Mouse (Mus musculus) kidney, embryonic 14.5 days (tissue): ENCODE results near the gene Gm30083. TPM values are rescaled to one million over a fixed set of nuclear protein-coding genes. Genes with fewer than 3 reads are reported as not detected.

Experiments used
- ATAC-seq: fragments of 200-750 bp; cut with Nextera tagmentation; 2 replicates; pipeline ENCODE4 v1.8.0; 2017; ENCODE audit warnings: moderate number of reproducible peaks, mild to moderate bottlenecking, moderate TSS enrichment, moderate library complexity; ENCODE audit not compliant: low FRiP score, low TSS enrichment
- H3K27ac ChIP-seq: fragments of 300-500 bp; sonication (generic); 2 replicates; pipeline ENCODE4 v1.5.1; 2014; ENCODE audit warnings: low read depth, mild to moderate bottlenecking, low read length, moderate library complexity, mixed read lengths
- H3K27me3 ChIP-seq: fragments of 300-500 bp; sonication (generic); 2 replicates; pipeline ENCODE4 v1.6.1; 2014; ENCODE audit warnings: mild to moderate bottlenecking, low read length; ENCODE audit not compliant: control insufficient read depth, insufficient read depth
- H3K36me3 ChIP-seq: fragments of 300-500 bp; sonication (generic); 2 replicates; pipeline ENCODE4 v1.6.1; 2014; ENCODE audit warnings: low read length, mixed read lengths; ENCODE audit not compliant: control insufficient read depth, insufficient read depth
- H3K4me1 ChIP-seq: fragments of 300-500 bp; sonication (generic); 2 replicates; pipeline ENCODE4 v1.6.1; 2014; ENCODE audit warnings: low read length, mixed read lengths; ENCODE audit not compliant: control insufficient read depth, insufficient read depth
- H3K4me2 ChIP-seq: fragments of 300-500 bp; sonication (generic); replicated peaks from 2 replicates; pipeline ENCODE4 v1.6.1; 2014; ENCODE audit warnings: low read depth, mild to moderate bottlenecking, low read length
- H3K4me3 ChIP-seq: fragments of 300-500 bp; sonication (generic); 2 replicates; pipeline ENCODE4 v1.5.1; 2014; ENCODE audit warnings: mild to moderate bottlenecking, low read length
- H3K9ac ChIP-seq: fragments of 300-500 bp; sonication (generic); 2 replicates; pipeline ENCODE4 v1.6.1; 2014; ENCODE audit warnings: low read depth, mild to moderate bottlenecking, low read length, moderate library complexity
- H3K9me3 ChIP-seq: fragments of 300-500 bp; sonication (generic); 2 replicates; pipeline ENCODE4 v1.6.1; 2016; ENCODE audit warnings: low read length; ENCODE audit not compliant: control insufficient read depth
- WGBS: fragments of 180-500 bp; shearing (Covaris S2); extraction: QIAGEN DNeasy Blood & Tissue Kit; methylation state at CpG from one replicate; pipeline ENCODE4 v1.1.7; 2014; 5-methylcytosine and 5-hydroxymethylcytosine counted together
- polyA plus RNA-seq: library from polyadenylated mRNA; unstranded; fragments of >200 nt; fragmentation: Nextera tagmentation; extraction: Ambion mirVana; gene quantifications from 2 replicates; pipeline ENCODE4 v1.2.1, GENCODE M21; 2014

Gene Gm30083
- polyA plus RNA-seq, 1 experiment from 2014 or later, result not detected

- H3K27ac ChIP-seq, result no peak overlapping the region
- H3K4me1 ChIP-seq, result no peaks in the 10 kb centered on the region
- no peaks in the 10 kb centered on the region for H3K36me3 ChIP-seq
- WGBS, result 63% methylated on average over 6 of the region's 6 CpGs
- no peaks in the 10 kb centered on the region for H3K9me3 ChIP-seq
- no peaks in the 10 kb centered on the region for H3K27me3 ChIP-seq
- no peak overlapping the region for H3K4me3 ChIP-seq
- no peak for ATAC-seq
- H3K4me2 ChIP-seq, result no peak overlapping the region
- H3K9ac ChIP-seq, result no peak overlapping the region
These were observed 62.6 kb downstream of the Gm30083 start for GRCm38 (mm10) chr14:33952233-33952981.

GRCm38 (mm10) chr14:33946125-33946524 lies 68.9 kb downstream of the Gm30083 start:
- 81% methylated on average over 6 of the region's 6 CpGs for WGBS
- H3K9me3 ChIP-seq, result no peaks in the 10 kb centered on the region

DNA sequence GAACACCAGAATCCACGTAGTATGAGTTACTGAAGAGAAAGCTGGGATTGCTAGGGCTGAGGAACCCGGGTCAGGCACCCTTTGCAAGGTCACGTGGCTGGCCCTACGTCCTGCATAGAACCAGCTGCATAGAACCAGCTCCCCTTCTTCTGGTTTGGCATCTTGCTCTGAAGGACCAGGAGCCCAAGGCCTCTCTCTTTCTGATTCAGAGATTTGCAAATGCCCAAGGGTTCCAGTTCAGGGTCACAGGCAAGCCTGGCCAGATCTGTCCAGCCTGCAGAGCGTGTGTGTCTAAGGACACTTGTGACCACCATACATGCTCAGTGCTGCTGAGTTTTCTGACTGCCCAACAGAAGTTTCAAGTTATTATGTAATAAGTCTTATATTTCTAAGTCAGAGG lies 72.8 kb downstream of the Gm30083 start:
- no peak overlapping the region for H3K4me3 ChIP-seq
- H3K9ac ChIP-seq, result no peak overlapping the region
- WGBS, result 76% methylated on average over 5 of the region's 5 CpGs
- no peaks in the 10 kb centered on the region for H3K27me3 ChIP-seq
- H3K4me2 ChIP-seq, result no peak overlapping the region
- H3K36me3 ChIP-seq, result no peaks in the 10 kb centered on the region
- H3K27ac ChIP-seq, result no peak overlapping the region
- no peaks in the 10 kb centered on the region for H3K4me1 ChIP-seq
- H3K9me3 ChIP-seq, result no peaks in the 10 kb centered on the region
- no peak for ATAC-seq

More at GRCm38 (mm10) chr14:33946125-33946524, 68.9 kb downstream of the Gm30083 start:
- Histone ChIP-seq H3K4me1 (no peaks in the 10 kb centered on the region), H3K36me3 (no peaks in the 10 kb centered on the region), H3K4me3 (no peak overlapping the region), H3K27me3 (no peaks in the 10 kb centered on the region), H3K9ac (no peak overlapping the region), H3K4me2 (no peak overlapping the region), H3K27ac (no peak overlapping the region)
- no peak for ATAC-seq

- no peaks in the 10 kb centered on the region for H3K27me3 ChIP-seq
- WGBS, result 83% methylated on average over 8 of the region's 8 CpGs
- no peaks in the 10 kb centered on the region for H3K36me3 ChIP-seq
- no peaks in the 10 kb centered on the region for H3K4me1 ChIP-seq
- H3K27ac ChIP-seq, result no peak within 1 kb of the TSS
- H3K4me3 ChIP-seq, result no peak within 1 kb of the TSS
- no peaks in the 10 kb centered on the region; the same call in 1 of the 2 replicates for H3K9me3 ChIP-seq
- H3K4me2 ChIP-seq, result no peak within 1 kb of the TSS
- no peak for ATAC-seq
- no peak within 1 kb of the TSS for H3K9ac ChIP-seq
These were observed 74.2 kb downstream of the Gm30083 start, which contains the start of gene Gdf2 for GRCm38 (mm10) chr14:33940739-33941138. Gene Gdf2, plus strand, starts transcription at chr14:33941039.

DNA sequence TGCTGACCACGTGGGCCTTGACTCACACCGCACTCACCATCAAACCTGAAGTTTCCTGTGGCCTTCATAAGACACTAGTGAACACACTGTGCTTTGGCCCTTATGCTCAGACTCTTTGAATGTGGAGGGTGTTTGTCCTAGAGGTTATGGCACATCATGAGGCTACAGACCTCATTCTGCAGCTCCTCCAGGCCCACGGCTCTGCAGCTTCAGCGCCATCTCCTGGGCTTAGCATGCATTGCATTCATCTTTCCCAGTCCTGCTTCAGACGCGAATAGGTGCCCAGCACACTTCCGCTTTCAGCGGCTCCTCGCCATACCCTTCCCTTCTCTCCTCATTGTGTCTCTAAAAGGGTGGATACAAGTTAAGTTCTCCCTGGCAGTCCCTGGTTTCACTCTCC lies 75.9 kb downstream of the Gm30083 start:
- Histone ChIP-seq H3K4me3 (no peak overlapping the region), H3K27me3 (no peaks in the 10 kb centered on the region), H3K4me2 (no peak overlapping the region; the same call in 1 of the 2 replicates), H3K9ac (no peak overlapping the region), H3K9me3 (no peaks in the 10 kb centered on the region; the same call in 1 of the 2 replicates), H3K27ac (no peak overlapping the region), H3K4me1 (no peaks in the 10 kb centered on the region), H3K36me3 (no peaks in the 10 kb centered on the region)
- WGBS, result 29% methylated on average over 9 of the region's 9 CpGs
- ATAC-seq, result no peak

Other genes starting within 250 kb of the Gm30083 start
- gene Gdf10, start 91.6 kb downstream of the Gm30083 start, polyA plus RNA-seq, result 0.79 and 0.88 TPM in 2 replicates
- gene Gdf2, start 74.1 kb downstream of the Gm30083 start, polyA plus RNA-seq, result not detected in 2 replicates
- gene Rbp3, start 61.2 kb downstream of the Gm30083 start, polyA plus RNA-seq, result not detected in 2 replicates
- not detected in 2 replicates for gene Zfp488, start 36.4 kb downstream of the Gm30083 start, polyA plus RNA-seq
- gene Gm5460, start 1.6 kb upstream of the Gm30083 start, polyA plus RNA-seq, result not detected in 2 replicates
- not detected in 2 replicates for gene Antxrl, start 37.5 kb upstream of the Gm30083 start, polyA plus RNA-seq
- 0.44 and 0.61 TPM in 2 replicates for gene Anxa8, start 70.8 kb upstream of the Gm30083 start, polyA plus RNA-seq
- not detected in 2 replicates for gene A630023A22Rik, start 87.6 kb upstream of the Gm30083 start, polyA plus RNA-seq
- gene Npy4r, start 137.3 kb upstream of the Gm30083 start, polyA plus RNA-seq, result 0.06 and 0.11 TPM in 2 replicates
- 0.24 and 0.42 TPM in 2 replicates for gene Gprin2, start 186.5 kb upstream of the Gm30083 start, polyA plus RNA-seq
- 0.46 and 0.49 TPM in 2 replicates for gene Syt15, start 204.4 kb upstream of the Gm30083 start, polyA plus RNA-seq